Mouse (Mus musculus) kidney, postnatal 0 days (tissue): ENCODE results near the gene Mmaa. TPM values are rescaled to one million over a fixed set of nuclear protein-coding genes. Genes with fewer than 3 reads are reported as not detected.

Experiments
- ATAC-seq: fragments of 200-750 bp; cut with Nextera tagmentation; replicated peaks from 2 replicates; pipeline ENCODE4 v1.8.0; 2017; ENCODE audit warnings: low read depth, moderate number of reproducible peaks, moderate TSS enrichment, moderate library complexity; ENCODE audit not compliant: low FRiP score
- DNase-seq: peaks from one replicate; pipeline ENCODE4 v3.0.0-alpha.2; 2016; ENCODE audit warnings: low spot score
- H3K27ac ChIP-seq: fragments of 300-500 bp; sonication (generic); 2 replicates; pipeline ENCODE4 v1.5.1; 2014; ENCODE audit warnings: mild to moderate bottlenecking
- H3K27me3 ChIP-seq: fragments of 300-500 bp; sonication (generic); 2 replicates; pipeline ENCODE4 v1.6.1; 2014; ENCODE audit warnings: low read length, mixed read lengths; ENCODE audit not compliant: insufficient read depth
- H3K36me3 ChIP-seq: fragments of 300-500 bp; sonication (generic); 2 replicates; pipeline ENCODE4 v1.6.1; 2014; ENCODE audit warnings: low read length, mixed read lengths; ENCODE audit not compliant: insufficient read depth
- H3K4me1 ChIP-seq: fragments of 300-500 bp; sonication (generic); replicated peaks from 2 replicates; pipeline ENCODE4 v1.6.1; 2014; ENCODE audit warnings: antibody characterized with exemption, low read length, mixed read lengths; ENCODE audit not compliant: insufficient read depth
- H3K4me2 ChIP-seq: fragments of 300-500 bp; sonication (generic); 2 replicates; pipeline ENCODE4 v1.6.1; 2014; ENCODE audit warnings: mild to moderate bottlenecking, low read length, moderate library complexity, mixed read lengths
- H3K4me3 ChIP-seq: fragments of 300-500 bp; sonication (generic); replicated peaks from 2 replicates; pipeline ENCODE4 v1.5.1; 2014; ENCODE audit warnings: low read depth, low read length
- H3K9ac ChIP-seq: fragments of 300-500 bp; sonication (generic); 2 replicates; pipeline ENCODE4 v1.6.1; 2014; ENCODE audit warnings: low read depth, low read length
- H3K9me3 ChIP-seq: fragments of 300-500 bp; sonication (generic); replicated peaks from 2 replicates; pipeline ENCODE4 v1.6.1; 2016; ENCODE audit warnings: low read length, inconsistent platforms, mixed read lengths
- CTCF ChIP-seq: IDR thresholded peaks from 2 replicates; pipeline ENCODE4 v1.5.1; 2016; ENCODE audit warnings: antibody characterized with exemption, low read depth, mild to moderate bottlenecking, moderate library complexity
- WGBS: fragments of 180-500 bp; shearing (Covaris S2); extraction: QIAGEN DNeasy Blood & Tissue Kit; methylation state at CpG from one replicate; pipeline ENCODE4 v1.1.7; 2014; 5-methylcytosine and 5-hydroxymethylcytosine counted together
- polyA plus RNA-seq: library from polyadenylated mRNA; unstranded; fragments of >200 nt; fragmentation: Nextera tagmentation; extraction: Ambion mirVana; gene quantifications from 2 replicates; pipeline ENCODE4 v1.2.1, GENCODE M21; 2015

Mmaa gene
- 14.8 and 15.0 TPM in 2 replicates for polyA plus RNA-seq

GRCm38 (mm10) chr8:79294610-79295275 lies at the start of gene Mmaa:
Mmaa (minus strand) TSS chr8:79294937.
- peak within 1 kb of the TSS; percentile 97 for H3K27ac ChIP-seq
- WGBS = under 1% methylated on average over 69 of the region's 74 CpGs
- peak within 1 kb of the TSS; percentile 75 for H3K4me2 ChIP-seq
- peak within 1 kb of the TSS; percentile 58 for H3K4me3 ChIP-seq
- peak; percentile 99 for DNase-seq
- H3K36me3 ChIP-seq = no peaks in the 10 kb centered on the region
- TF ChIP-seq CTCF = peak; percentile 67
- no peaks in the 10 kb centered on the region for H3K9me3 ChIP-seq
- H3K4me1 ChIP-seq = 0 out of 2 replicates have a peak, but pooled peaks cover 9% of the 10 kb centered on the region
- peak within 1 kb of the TSS; percentile 73 for H3K9ac ChIP-seq
- ATAC-seq = peak; percentile 97
- H3K27me3 ChIP-seq = no peaks in the 10 kb centered on the region

GRCm38 (mm10) chr8:79341236-79341635 lies 46.5 kb upstream of the Mmaa start:
- ATAC-seq (no peak), DNase-seq (no peak)
- H3K36me3 ChIP-seq = peaks cover 23% of the 10 kb centered on the region
- TF ChIP-seq CTCF = no peak
- H3K9ac ChIP-seq = no peak overlapping the region
- H3K27ac ChIP-seq = no peak overlapping the region
- H3K4me2 ChIP-seq = no peak overlapping the region
- WGBS = 78% methylated on average over 8 of the region's 8 CpGs
- no peak overlapping the region for H3K4me3 ChIP-seq
- no peaks in the 10 kb centered on the region for H3K9me3 ChIP-seq
- no peaks in the 10 kb centered on the region for H3K27me3 ChIP-seq
- H3K4me1 ChIP-seq = no peaks in the 10 kb centered on the region

- ATAC-seq (no peak), DNase-seq (peak; percentile 42)
- 78% methylated on average over 9 of the region's 9 CpGs for WGBS
- H3K9ac ChIP-seq = no peak overlapping the region
- H3K27ac ChIP-seq = no peak overlapping the region
- H3K9me3 ChIP-seq = no peaks in the 10 kb centered on the region
- peaks cover 22% of the 10 kb centered on the region for H3K36me3 ChIP-seq
- peak; percentile 67 for TF ChIP-seq CTCF
- H3K4me1 ChIP-seq = no peaks in the 10 kb centered on the region
- no peak overlapping the region for H3K4me2 ChIP-seq
- H3K4me3 ChIP-seq = no peak overlapping the region
- H3K27me3 ChIP-seq = no peaks in the 10 kb centered on the region
Measured at GRCm38 (mm10) chr8:79339555-79339954, 44.8 kb upstream of the Mmaa start.

GRCm38 (mm10) chr8:79338619-79339018 lies 43.9 kb upstream of the Mmaa start:
- no peak for DNase-seq
- peaks cover 17% of the 10 kb centered on the region for H3K36me3 ChIP-seq

GRCm38 (mm10) chr8:79332109-79332900 lies 37.6 kb upstream of the Mmaa start:
- Histone ChIP-seq H3K36me3 (0 out of 2 replicates have a peak, but pooled peaks cover 3% of the 10 kb centered on the region), H3K9me3 (no peaks in the 10 kb centered on the region), H3K27ac (no peak overlapping the region), H3K4me2 (no peak overlapping the region), H3K27me3 (no peaks in the 10 kb centered on the region), H3K4me3 (no peak overlapping the region), H3K4me1 (no peaks in the 10 kb centered on the region), H3K9ac (no peak overlapping the region)
- ATAC-seq (no peak), DNase-seq (no peak)
- TF ChIP-seq CTCF = no peak
- WGBS = 92% methylated on average over 22 of the region's 22 CpGs

More at GRCm38 (mm10) chr8:79338619-79339018, 43.9 kb upstream of the Mmaa start:
- 85% methylated on average over 10 of the region's 10 CpGs for WGBS
- no peak overlapping the region for H3K9ac ChIP-seq
- no peaks in the 10 kb centered on the region for H3K4me1 ChIP-seq
- H3K9me3 ChIP-seq = no peaks in the 10 kb centered on the region
- no peak overlapping the region for H3K4me3 ChIP-seq
- no peaks in the 10 kb centered on the region for H3K27me3 ChIP-seq
- ATAC-seq = no peak
- no peak for TF ChIP-seq CTCF
- H3K4me2 ChIP-seq = no peak overlapping the region
- no peak overlapping the region for H3K27ac ChIP-seq

GRCm38 (mm10) chr8:79331571-79331970 lies 36.8 kb upstream of the Mmaa start:
- WGBS = 90% methylated on average over 2 of the region's 2 CpGs
- Histone ChIP-seq H3K4me3 (no peak overlapping the region), H3K9ac (no peak overlapping the region), H3K4me1 (no peaks in the 10 kb centered on the region), H3K9me3 (no peaks in the 10 kb centered on the region), H3K36me3 (no peaks in the 10 kb centered on the region), H3K27me3 (no peaks in the 10 kb centered on the region), H3K27ac (no peak overlapping the region), H3K4me2 (no peak overlapping the region)
- DNase-seq = no peak
- TF ChIP-seq CTCF = no peak
- ATAC-seq = no peak
